Mouse (Mus musculus) brain, embryonic 14.5 days (tissue): ENCODE measurements around the gene Mterf2. TPM values are rescaled to one million over a fixed set of nuclear protein-coding genes. Genes with fewer than 3 reads are reported as not detected.
A peak's percentile ranks its signal among the peaks of the same experiment; 100 is the strongest.

ENCODE experiments used
- DNase-seq: peaks from one replicate; pipeline ENCODE4 v3.0.0-alpha.2; 2011; ENCODE audit warnings: low read depth
- CTCF ChIP-seq: fragments of 200-500 bp; IDR thresholded peaks from 2 replicates; pipeline ENCODE4 v1.5.1; 2012; ENCODE audit warnings: inconsistent platforms, mild to moderate bottlenecking, moderate library complexity, borderline replicate concordance; ENCODE audit not compliant: insufficient read depth, insufficient read length; ENCODE audit errors: extremely low read depth
- POLR2A ChIP-seq: fragments of 200-500 bp; IDR thresholded peaks from 2 replicates; pipeline ENCODE4 v1.6.1; 2012; ENCODE audit warnings: mild to moderate bottlenecking, inconsistent platforms, borderline replicate concordance; ENCODE audit not compliant: poor library complexity, insufficient read depth, insufficient read length, severe bottlenecking; ENCODE audit errors: extremely low read depth
- polyA plus RNA-seq: library from polyadenylated mRNA; depleted of rRNA; stranded (reverse); fragments of >200 nt; gene quantifications from 2 replicates; pipeline ENCODE4 v1.2.3, GENCODE M21; 2012; rRNA removed

Mterf2 gene
- polyA plus RNA-seq, 1 experiment, result 20.5 TPM

DNA sequence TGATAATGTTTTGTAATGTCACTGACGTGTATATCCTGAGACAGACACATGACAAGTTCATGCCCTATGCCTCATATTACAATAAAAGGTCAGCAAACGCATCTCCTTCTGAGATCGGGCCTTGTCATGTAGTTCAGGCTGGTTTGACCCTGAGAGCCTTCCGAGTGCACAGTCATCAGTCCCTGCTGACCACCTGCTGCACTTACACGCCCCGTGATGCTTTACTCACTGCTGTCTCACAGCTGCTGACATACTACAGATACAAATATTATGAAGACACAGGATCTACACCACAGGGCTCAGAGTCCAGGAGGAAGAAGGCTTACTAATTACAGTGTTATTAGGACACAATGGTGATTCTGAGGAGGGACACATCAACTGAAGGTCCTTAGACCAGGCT lies 8.7 kb upstream of the Mterf2 start:
- TF ChIP-seq CTCF, result no peak
- TF ChIP-seq POLR2A, result no peak

DNA sequence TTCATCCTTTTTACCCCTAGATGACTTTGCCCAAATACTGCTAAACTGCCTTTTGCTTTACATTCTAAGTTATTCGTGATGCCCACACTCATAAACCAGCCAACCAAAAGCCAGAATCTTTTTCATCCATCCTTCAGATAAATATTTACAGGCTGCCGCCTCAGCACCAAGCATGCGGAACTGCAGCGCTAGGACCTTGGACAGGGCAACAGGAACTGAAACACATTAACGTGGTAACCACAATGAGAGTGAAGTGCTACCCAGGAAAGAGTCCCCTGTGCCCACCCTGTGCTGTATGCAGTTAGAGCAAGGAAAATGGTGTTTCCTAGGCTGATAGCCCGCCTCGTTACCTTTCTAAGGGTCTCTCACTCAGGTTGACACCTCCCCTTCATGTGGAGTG lies 626 bp upstream of the Mterf2 start:
- TF ChIP-seq POLR2A, result no peak
- no peak for TF ChIP-seq CTCF
- DNase-seq, result no peak

More for the DNA sequence above, 8.7 kb upstream of the Mterf2 start:
- DNase-seq, result no peak

DNA sequence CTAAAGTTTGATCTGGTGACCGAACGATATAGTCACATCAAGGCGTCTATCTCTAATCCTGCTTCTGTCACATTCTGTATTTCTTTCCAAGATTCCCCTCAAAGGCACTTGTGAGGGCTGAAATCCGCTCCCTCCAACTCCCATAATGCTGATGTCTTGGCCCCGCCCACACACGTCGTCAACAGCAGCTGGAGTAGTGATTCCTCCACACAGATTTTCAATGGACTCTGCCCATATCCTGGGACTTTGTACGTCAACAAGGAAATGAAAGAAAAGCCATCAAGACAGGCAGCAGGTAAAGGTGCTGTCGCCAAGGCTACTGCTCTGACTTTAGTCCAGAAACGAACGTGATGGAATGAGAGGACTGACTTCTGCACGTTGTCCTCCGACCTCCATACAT lies 2.6 kb downstream of the Mterf2 start:
- TF ChIP-seq POLR2A (no peak), CTCF (no peak)
- DNase-seq, result no peak

GRCm38 (mm10) chr10:85114409-85114808 lies 13.4 kb downstream of the Mterf2 start:
- DNase-seq, result no peak
- no peak for TF ChIP-seq CTCF
- no peak for TF ChIP-seq POLR2A

- no peak for TF ChIP-seq CTCF
- no peak for TF ChIP-seq POLR2A
- peak; percentile 34 for DNase-seq
These were observed 24.5 kb downstream of the Mterf2 start for GRCm38 (mm10) chr10:85103085-85103885.

- DNase-seq, result peak; percentile 97
- no peak for TF ChIP-seq CTCF
- peak; percentile 91 for TF ChIP-seq POLR2A
These were observed 25.4 kb downstream of the Mterf2 start, which contains the start of the genes Fhl4 and Tmem263 for GRCm38 (mm10) chr10:85102247-85103084. Gene Fhl4, minus strand, starts transcription at chr10:85102495. Gene Tmem263, plus strand, starts transcription at chr10:85102627.

DNA sequence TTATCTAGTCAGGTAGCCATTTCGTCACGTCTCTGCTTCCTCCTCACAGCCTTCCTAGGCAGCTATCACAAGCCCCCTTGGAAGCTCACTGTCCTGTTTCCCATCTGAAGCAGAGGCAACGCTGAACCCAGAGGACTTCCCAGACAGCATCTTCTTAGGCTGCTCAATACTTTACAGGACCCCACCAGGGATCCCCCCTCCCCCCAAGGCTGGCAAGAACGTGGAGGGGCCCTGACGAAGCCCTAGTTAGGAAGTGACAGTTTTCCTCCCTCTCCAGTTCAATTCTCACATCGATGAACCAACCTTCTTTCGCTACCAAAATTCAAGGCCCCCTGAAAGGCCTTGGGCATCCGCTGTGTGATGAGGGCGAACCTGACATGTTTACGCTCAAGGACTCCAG lies 26.0 kb downstream of the Mterf2 start:
- TF ChIP-seq POLR2A (no peak), CTCF (no peak)
- peak; percentile 61 for DNase-seq

DNA sequence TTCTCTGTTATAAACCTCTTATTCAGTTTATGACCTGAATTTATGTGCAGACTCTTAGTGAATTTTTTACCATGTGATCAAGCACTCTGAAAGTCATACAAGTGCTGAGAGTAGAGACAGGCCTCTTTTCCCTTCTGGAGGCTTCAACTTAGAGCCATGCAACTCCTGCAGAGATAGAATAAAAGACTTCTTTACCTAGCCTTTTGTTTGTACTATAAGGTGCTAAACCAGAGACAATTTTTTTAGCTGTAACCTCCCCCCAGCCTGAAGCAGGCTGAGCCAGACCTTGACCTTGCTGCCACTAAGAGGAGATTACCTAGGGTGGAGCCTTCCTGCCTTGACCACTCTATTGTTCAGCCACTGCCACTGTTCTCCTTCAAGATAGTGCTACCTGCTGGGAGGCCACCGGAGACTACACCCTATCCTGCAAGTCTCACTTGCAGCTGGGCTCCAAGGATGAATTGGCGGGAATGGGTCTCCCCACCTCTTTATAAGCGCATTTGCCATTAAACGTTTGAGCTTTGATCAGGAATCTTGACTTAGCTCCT lies 56.1 kb downstream of the Mterf2 start:
- DNase-seq, result no peak
- no peak for TF ChIP-seq CTCF
- TF ChIP-seq POLR2A, result no peak

Other genes with a start within 250 kb of the Mterf2 start
- 48.0 and 52.1 TPM in 2 replicates for gene Ric8b, start 210.4 kb downstream of the Mterf2 start, polyA plus RNA-seq
- 1.4 and 1.7 TPM in 2 replicates for gene Fhl4, start 25.5 kb downstream of the Mterf2 start, polyA plus RNA-seq
- gene Tmem263, start 25.4 kb downstream of the Mterf2 start, polyA plus RNA-seq, result 12.5 and 18.9 TPM in 2 replicates
- gene Cry1, start 57.0 kb upstream of the Mterf2 start, polyA plus RNA-seq, result 18.8 and 19.7 TPM in 2 replicates